Mouse (Mus musculus): ENCODE results near the gene Dner. TPM values are rescaled to one million over a fixed set of nuclear protein-coding genes. Genes with fewer than 3 reads are reported as not detected.

The Dner gene
- total and polyA plus RNA-seq, 2 experiments = not detected

DNA sequence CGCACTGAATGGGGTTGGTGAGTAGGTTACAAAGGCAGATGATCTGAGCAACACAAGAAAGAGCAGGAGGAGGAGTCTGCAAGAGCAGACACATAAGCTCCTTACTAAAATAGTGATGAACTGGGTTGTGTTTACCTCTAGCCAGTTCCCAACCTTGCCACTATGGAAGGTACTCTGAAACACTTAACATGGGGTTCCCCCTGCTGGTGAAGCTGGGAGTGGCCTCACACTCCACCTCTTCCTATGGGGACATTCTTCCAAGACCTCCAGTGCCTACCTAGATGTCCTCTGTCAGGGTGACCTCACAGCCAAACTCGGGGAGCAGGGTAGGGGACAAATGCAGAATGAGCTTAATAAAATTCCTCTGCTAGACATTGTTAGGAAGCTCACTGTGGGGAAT, 114.2 kb downstream of the Dner start:
- H3K4me3 ChIP-seq (ENCODE audit: insufficient read depth, low read depth, low read length) = no peak overlapping the region
- no peaks in the 10 kb centered on the region for H3K79me2 ChIP-seq (ENCODE audit: control insufficient read depth, insufficient read depth, low read length)
- TF ChIP-seq CTCF (IDR thresholded peaks at IDR 0.05; ENCODE audit: low read depth, low read length) = peak; percentile 74
- TF ChIP-seq POLR2A (IDR thresholded peaks at IDR 0.05; ENCODE audit: extremely low read depth, insufficient read depth, low read length) = no peak
- H3K36me3 ChIP-seq (ENCODE audit: control insufficient read depth, insufficient read depth, low read length) = no peaks in the 10 kb centered on the region
- peak; percentile 26 for DNase-seq (ENCODE audit: extremely low read depth, low read depth, low spot score)
- H3K27me3 ChIP-seq (ENCODE audit: control insufficient read depth, insufficient read depth, low read length) = 0 out of 2 replicates have a peak, but pooled peaks cover 3% of the 10 kb centered on the region
- no peak overlapping the region for H3K27ac ChIP-seq (replicated peaks; ENCODE audit: insufficient read depth, low read depth, low read length)
- no peak overlapping the region for H3K9ac ChIP-seq (ENCODE audit: low read depth, low read length)
- 55% methylated on average over 2 of the region's 2 CpGs for WGBS
- no peaks in the 10 kb centered on the region for H3K4me1 ChIP-seq (ENCODE audit: control insufficient read depth, insufficient read depth, low read length)

DNA sequence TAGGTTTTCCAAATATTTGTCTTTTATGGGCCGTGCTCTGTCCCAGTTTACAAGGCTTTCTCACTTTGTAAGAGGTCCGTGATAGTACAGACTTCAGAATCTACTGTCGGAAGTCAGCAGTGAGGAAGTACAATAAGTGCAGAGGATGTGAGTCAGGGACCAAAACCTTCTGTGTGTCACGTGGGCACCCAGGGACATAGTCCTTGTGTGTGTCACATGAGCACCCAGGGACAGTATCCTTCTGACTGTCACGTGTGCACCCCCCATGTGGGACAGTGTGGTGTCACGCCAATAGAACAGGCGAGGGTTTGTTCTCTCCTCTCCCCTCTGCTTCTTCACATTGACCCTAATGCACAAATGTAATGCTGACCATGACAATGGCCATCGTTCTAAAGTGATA, 134.2 kb downstream of the Dner start:
- Histone ChIP-seq H3K27me3 (ENCODE audit: control insufficient read depth, insufficient read depth, low read length) (no peaks in the 10 kb centered on the region; the same call in 1 of the 2 replicates), H3K4me3 (ENCODE audit: insufficient read depth, low read depth, low read length) (no peak overlapping the region), H3K4me1 (ENCODE audit: control insufficient read depth, insufficient read depth, low read length) (no peaks in the 10 kb centered on the region), H3K9ac (ENCODE audit: low read depth, low read length) (no peak overlapping the region), H3K27ac (replicated peaks; ENCODE audit: insufficient read depth, low read depth, low read length) (no peak overlapping the region), H3K79me2 (ENCODE audit: control insufficient read depth, insufficient read depth, low read length) (no peaks in the 10 kb centered on the region), H3K36me3 (ENCODE audit: control insufficient read depth, insufficient read depth, low read length) (no peaks in the 10 kb centered on the region)
- WGBS = 50% methylated on average over 8 of the region's 8 CpGs
- TF ChIP-seq POLR2A (IDR thresholded peaks at IDR 0.05; ENCODE audit: extremely low read depth, insufficient read depth, low read length) (no peak), CTCF (IDR thresholded peaks at IDR 0.05; ENCODE audit: low read depth, low read length) (no peak)
- DNase-seq (ENCODE audit: extremely low read depth, low read depth, low spot score) = peak; percentile 30

DNA sequence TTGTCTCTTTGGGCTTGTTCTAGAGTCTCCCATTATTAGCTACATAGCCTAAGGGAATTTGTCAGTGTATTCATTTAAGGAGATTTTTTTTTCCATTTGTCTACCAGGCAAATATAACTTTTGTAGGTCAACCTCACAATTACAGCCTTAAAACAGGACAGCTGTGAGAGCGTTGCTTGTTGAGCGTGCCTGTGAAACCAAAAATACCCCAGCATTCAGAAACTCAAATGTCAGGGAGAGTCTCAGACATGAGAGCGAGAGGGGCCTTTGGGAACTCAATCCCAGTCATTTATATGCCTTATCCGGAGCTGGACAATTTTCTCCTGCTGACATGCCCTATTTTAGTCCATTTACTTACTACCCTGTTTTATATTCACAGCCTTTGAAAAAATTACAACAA, 134.6 kb downstream of the Dner start:
- 89% methylated on average over 4 of the region's 4 CpGs for WGBS
- Histone ChIP-seq H3K27ac (replicated peaks; ENCODE audit: insufficient read depth, low read depth, low read length) (no peak overlapping the region), H3K4me1 (ENCODE audit: control insufficient read depth, insufficient read depth, low read length) (no peaks in the 10 kb centered on the region), H3K9ac (ENCODE audit: low read depth, low read length) (no peak overlapping the region), H3K27me3 (ENCODE audit: control insufficient read depth, insufficient read depth, low read length) (no peaks in the 10 kb centered on the region; the same call in 1 of the 2 replicates), H3K4me3 (ENCODE audit: insufficient read depth, low read depth, low read length) (no peak overlapping the region), H3K79me2 (ENCODE audit: control insufficient read depth, insufficient read depth, low read length) (no peaks in the 10 kb centered on the region), H3K36me3 (ENCODE audit: control insufficient read depth, insufficient read depth, low read length) (no peaks in the 10 kb centered on the region)
- DNase-seq (ENCODE audit: extremely low read depth, low read depth, low spot score) = no peak
- no peak for TF ChIP-seq POLR2A (IDR thresholded peaks at IDR 0.05; ENCODE audit: extremely low read depth, insufficient read depth, low read length)
- no peak for TF ChIP-seq CTCF (IDR thresholded peaks at IDR 0.05; ENCODE audit: low read depth, low read length)

DNA sequence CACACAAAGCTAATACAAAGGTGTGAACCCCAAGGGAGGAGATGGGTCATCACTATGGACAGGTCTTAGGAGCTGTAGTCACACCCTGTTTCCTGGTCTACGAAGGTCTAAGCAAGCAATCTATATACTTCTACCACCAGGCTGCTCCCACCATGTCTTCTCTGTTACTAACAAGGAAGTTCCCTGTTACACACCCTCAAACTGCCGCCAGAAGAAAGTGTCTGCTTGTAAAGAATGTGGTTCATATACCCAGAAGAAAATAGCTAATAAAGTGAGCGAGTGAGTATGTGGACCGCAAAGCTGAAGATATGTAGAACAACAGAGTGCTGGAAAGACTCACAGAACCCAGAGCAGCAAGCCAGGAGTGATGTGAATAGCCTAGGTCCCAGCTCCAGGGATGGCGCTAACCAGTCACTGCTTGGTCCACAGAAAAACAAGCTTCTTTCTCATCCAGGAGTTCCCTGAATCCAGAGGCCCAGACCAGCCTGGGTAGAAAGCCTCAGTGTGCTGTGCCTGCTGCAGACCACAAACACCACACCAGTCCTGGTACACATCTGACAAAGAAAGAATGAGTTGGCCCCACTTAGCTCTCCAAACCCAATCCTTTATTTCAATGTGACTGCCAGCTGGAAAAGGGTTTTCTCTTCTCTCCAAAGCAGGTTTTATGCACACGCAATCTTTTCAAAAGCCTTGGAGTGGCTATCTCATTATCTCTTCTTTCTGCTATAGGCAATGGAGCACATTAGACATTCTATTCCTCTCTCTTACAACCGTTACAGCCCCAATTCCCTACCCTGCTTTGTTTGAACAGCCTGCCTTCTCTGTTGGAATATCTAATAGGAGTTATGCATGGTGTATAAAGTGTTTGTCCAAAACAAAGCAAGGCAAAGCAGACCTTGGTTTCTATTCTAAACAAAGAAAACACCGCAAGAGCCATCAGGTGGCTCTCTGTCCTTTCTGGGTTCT, 139.2 kb downstream of the Dner start:
- Histone ChIP-seq H3K9ac (ENCODE audit: low read depth, low read length) (no peak overlapping the region), H3K4me3 (ENCODE audit: insufficient read depth, low read depth, low read length) (no peak overlapping the region), H3K4me1 (ENCODE audit: control insufficient read depth, insufficient read depth, low read length) (no peaks in the 10 kb centered on the region), H3K79me2 (ENCODE audit: control insufficient read depth, insufficient read depth, low read length) (no peaks in the 10 kb centered on the region), H3K27me3 (ENCODE audit: control insufficient read depth, insufficient read depth, low read length) (no peaks in the 10 kb centered on the region; the same call in 1 of the 2 replicates), H3K36me3 (ENCODE audit: control insufficient read depth, insufficient read depth, low read length) (no peaks in the 10 kb centered on the region), H3K27ac (replicated peaks; ENCODE audit: insufficient read depth, low read depth, low read length) (no peak overlapping the region)
- WGBS = 79% methylated on average over 8 of the region's 8 CpGs
- TF ChIP-seq CTCF (IDR thresholded peaks at IDR 0.05; ENCODE audit: low read depth, low read length) (no peak), POLR2A (IDR thresholded peaks at IDR 0.05; ENCODE audit: extremely low read depth, insufficient read depth, low read length) (no peak)
- DNase-seq (ENCODE audit: extremely low read depth, low read depth, low spot score) = no peak

DNA sequence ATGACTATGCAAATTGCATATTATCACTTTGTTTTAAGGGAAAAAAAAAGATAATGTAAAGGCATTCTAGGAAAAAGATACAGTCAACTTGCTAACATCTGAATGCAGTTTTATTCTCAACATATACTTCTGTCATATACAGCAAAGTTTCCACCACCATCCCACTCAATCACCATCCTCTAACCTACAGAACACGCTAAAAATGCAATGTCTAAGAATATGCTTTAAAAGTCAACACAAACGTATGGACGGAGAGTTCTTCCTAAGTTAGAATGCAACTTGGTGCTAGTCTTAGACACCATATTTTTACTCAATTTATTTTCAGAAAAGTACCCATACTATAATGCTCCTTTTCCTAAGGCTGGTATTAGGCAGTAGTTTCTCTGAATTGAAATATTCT, 144.0 kb downstream of the Dner start:
- H3K4me1 ChIP-seq (ENCODE audit: control insufficient read depth, insufficient read depth, low read length) = no peaks in the 10 kb centered on the region
- H3K36me3 ChIP-seq (ENCODE audit: control insufficient read depth, insufficient read depth, low read length) = no peaks in the 10 kb centered on the region
- no peaks in the 10 kb centered on the region for H3K79me2 ChIP-seq (ENCODE audit: control insufficient read depth, insufficient read depth, low read length)
- TF ChIP-seq CTCF (IDR thresholded peaks at IDR 0.05; ENCODE audit: low read depth, low read length) = no peak
- no peak for TF ChIP-seq POLR2A (IDR thresholded peaks at IDR 0.05; ENCODE audit: extremely low read depth, insufficient read depth, low read length)
- no peak overlapping the region for H3K27ac ChIP-seq (replicated peaks; ENCODE audit: insufficient read depth, low read depth, low read length)
- no peak overlapping the region for H3K4me3 ChIP-seq (ENCODE audit: insufficient read depth, low read depth, low read length)
- no peak overlapping the region for H3K9ac ChIP-seq (ENCODE audit: low read depth, low read length)
- no peak for DNase-seq (ENCODE audit: extremely low read depth, low read depth, low spot score)
- 86% methylated on average over 3 of the region's 3 CpGs for WGBS
- no peaks in the 10 kb centered on the region for H3K27me3 ChIP-seq (ENCODE audit: control insufficient read depth, insufficient read depth, low read length)

DNA sequence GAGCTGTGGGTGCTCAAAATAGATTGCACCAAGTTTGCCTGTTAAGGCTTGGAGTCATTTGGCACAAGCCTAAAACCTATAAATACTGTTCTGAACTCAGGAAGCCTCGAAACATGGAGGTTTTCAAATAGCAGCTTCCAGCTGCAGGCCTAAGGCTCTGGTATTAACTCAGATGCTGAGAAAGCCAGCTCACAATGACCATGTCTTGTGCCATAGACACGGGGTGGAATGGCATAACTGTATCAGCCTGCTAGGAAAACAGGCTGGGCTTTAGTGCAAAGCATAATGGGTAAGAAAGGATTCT, 146.0 kb downstream of the Dner start:
- no peak for DNase-seq (ENCODE audit: extremely low read depth, low read depth, low spot score)
- no peak for TF ChIP-seq CTCF (IDR thresholded peaks at IDR 0.05; ENCODE audit: low read depth, low read length)
- TF ChIP-seq POLR2A (IDR thresholded peaks at IDR 0.05; ENCODE audit: extremely low read depth, insufficient read depth, low read length) = no peak
- WGBS = 71% methylated on average over 2 of the region's 2 CpGs
- Histone ChIP-seq H3K36me3 (ENCODE audit: control insufficient read depth, insufficient read depth, low read length) (no peaks in the 10 kb centered on the region), H3K79me2 (ENCODE audit: control insufficient read depth, insufficient read depth, low read length) (no peaks in the 10 kb centered on the region), H3K27ac (replicated peaks; ENCODE audit: insufficient read depth, low read depth, low read length) (no peak overlapping the region), H3K9ac (ENCODE audit: low read depth, low read length) (no peak overlapping the region), H3K27me3 (ENCODE audit: control insufficient read depth, insufficient read depth, low read length) (no peaks in the 10 kb centered on the region), H3K4me3 (ENCODE audit: insufficient read depth, low read depth, low read length) (no peak overlapping the region), H3K4me1 (ENCODE audit: control insufficient read depth, insufficient read depth, low read length) (no peaks in the 10 kb centered on the region)

All from liver, adult 2 months (tissue).